In genomic region chr15:82086131-82086530, GRCm38 (mm10) we compare ENCODE assay signal across 24 mouse cellular contexts. TPM values are rescaled to one million over a fixed set of nuclear protein-coding genes. Genes with fewer than 3 reads are reported as not detected.
DNase-seq lines count a peak whose midpoint lies in the region; ATAC-seq lines count a peak whose summit lies in the region.
"Had no signal": no experiment of that assay in that cellular context is flagged by ENCODE, and none has a peak within 500 bp of the region (broad histone marks: within the 10 kb centered on the region; RNA-seq: fewer than 3 reads in every experiment).

No protein-coding gene starts in this region.

- 83% methylated on average over 12 of the region's 12 CpGs for WGBS in midbrain, embryonic 11.5 days
- 87% methylated on average over 12 of the region's 12 CpGs for WGBS in midbrain, embryonic 15.5 days

- no peaks in the 10 kb centered on the region for H3K9me3 ChIP-seq in midbrain, embryonic 11.5 days (ENCODE audit: control insufficient read depth, low read length)
- H3K9me3 ChIP-seq in midbrain, embryonic 15.5 days, result no peaks in the 10 kb centered on the region
- H3K9me3 ChIP-seq: heart, embryonic 13.5 days; limb, embryonic 15.5 days; liver, embryonic 15.5 days; midbrain, embryonic 12.5 days; neural tube, embryonic 12.5 days had no signal

- no peak overlapping the region for H3K9ac ChIP-seq in midbrain, embryonic 11.5 days (ENCODE audit: low read length)
- no peak overlapping the region for H3K9ac ChIP-seq in midbrain, embryonic 15.5 days
- H3K9ac ChIP-seq: heart, embryonic 13.5 days; hindbrain, embryonic 14.5 days; limb, embryonic 15.5 days; liver, embryonic 15.5 days; midbrain, embryonic 12.5 days; neural tube, embryonic 12.5 days had no signal

- no peak overlapping the region for H3K4me2 ChIP-seq in midbrain, embryonic 11.5 days
- H3K4me2 ChIP-seq in midbrain, embryonic 15.5 days, result no peak overlapping the region
- H3K4me2 ChIP-seq: heart, embryonic 13.5 days; hindbrain, embryonic 14.5 days; limb, embryonic 15.5 days; liver, embryonic 15.5 days; midbrain, embryonic 12.5 days; neural tube, embryonic 12.5 days had no signal

- no peak overlapping the region for H3K4me3 ChIP-seq in midbrain, embryonic 11.5 days (ENCODE audit: low read depth, low read length)
- H3K4me3 ChIP-seq in midbrain, embryonic 15.5 days, result no peak overlapping the region
- H3K4me3 ChIP-seq: heart, embryonic 13.5 days; limb, embryonic 15.5 days; liver, embryonic 15.5 days; midbrain, embryonic 12.5 days; neural tube, embryonic 12.5 days had no signal

- ATAC-seq in midbrain, embryonic 11.5 days (ENCODE audit: low FRiP score), result no peak
- ATAC-seq in midbrain, embryonic 15.5 days (replicated peaks), result no peak
- ATAC-seq: Patski had no signal

- DNase-seq in frontal cortex, postnatal 36 days (ENCODE audit: low spot score in 2 of 2), result peak; percentile 41 to 61
- no peak for DNase-seq in frontal cortex, postnatal 14 days (ENCODE audit: low spot score in 2 of 2)
- DNase-seq in midbrain, embryonic 11.5 days (ENCODE audit: low spot score, missing footprints), result peak; percentile 77
- DNase-seq in NIH3T3 (ENCODE audit: low read depth), result peak; percentile 27
- peak; percentile 86 for DNase-seq in brain, adult 2 months (ENCODE audit: low read depth, low spot score)
- DNase-seq in lung, postnatal 36 days, result no peak
- no peak for DNase-seq in thymus, postnatal 14 days
- DNase-seq: cerebellum, adult 11 months; cerebellum, postnatal 10 days; heart, postnatal 36 days; kidney, adult 8-10 months; kidney, postnatal 25 days; thymus, postnatal 36 days had no signal

- H3K36me3 ChIP-seq in midbrain, embryonic 11.5 days (ENCODE audit: control insufficient read depth, insufficient read depth, low read length), result no peaks in the 10 kb centered on the region
- H3K36me3 ChIP-seq in midbrain, embryonic 15.5 days (replicated peaks), result no peaks in the 10 kb centered on the region
- H3K36me3 ChIP-seq: heart, embryonic 13.5 days; limb, embryonic 15.5 days; liver, embryonic 15.5 days; midbrain, embryonic 12.5 days; neural tube, embryonic 12.5 days had no signal

- H3K27ac ChIP-seq in midbrain, embryonic 11.5 days (ENCODE audit: low read depth, low read length), result no peak overlapping the region
- no peak overlapping the region for H3K27ac ChIP-seq in midbrain, embryonic 15.5 days
- H3K27ac ChIP-seq: heart, embryonic 13.5 days; hindbrain, embryonic 14.5 days; limb, embryonic 15.5 days; liver, embryonic 15.5 days; midbrain, embryonic 12.5 days; neural tube, embryonic 12.5 days had no signal

- H3K27me3 ChIP-seq in midbrain, embryonic 11.5 days (ENCODE audit: control insufficient read depth, insufficient read depth, low read length), result no peaks in the 10 kb centered on the region
- no peaks in the 10 kb centered on the region for H3K27me3 ChIP-seq in midbrain, embryonic 15.5 days (replicated peaks)
- H3K27me3 ChIP-seq: neural tube, embryonic 12.5 days had no signal

- no peaks in the 10 kb centered on the region for H3K4me1 ChIP-seq in midbrain, embryonic 11.5 days (ENCODE audit: control insufficient read depth, insufficient read depth, low read length)
- H3K4me1 ChIP-seq in midbrain, embryonic 15.5 days, result no peaks in the 10 kb centered on the region; the same call in 1 of the 2 replicates
- H3K4me1 ChIP-seq: heart, embryonic 13.5 days; limb, embryonic 15.5 days; liver, embryonic 15.5 days; neural tube, embryonic 12.5 days had no signal

RNA-seq across cellular contexts. Expression of gene Mei1, which starts 16.3 kb away (rescaled TPM):
- polyA plus RNA-seq in midbrain, embryonic 11.5 days (2014; fragmentation: Nextera tagmentation; extraction: Ambion mirVana), result 0.04 TPM in 1 of 2 replicates, not detected in the other
- polyA plus RNA-seq in midbrain, embryonic 15.5 days (2015; fragmentation: Nextera tagmentation; extraction: Ambion mirVana), result 0.10 TPM in 1 of 2 replicates, not detected in the other
- polyA plus RNA-seq: forebrain, embryonic 11.5 days; heart, embryonic 13.5 days; intestine, embryonic 14.5 days; liver, embryonic 15.5 days; lung, embryonic 16.5 days; Patski had no signal

RNA-seq across cellular contexts. Expression of gene 4930407I10Rik, which starts 27.2 kb away (rescaled TPM):
- not detected in 2 replicates for polyA plus RNA-seq in midbrain, embryonic 11.5 days (2014; fragmentation: Nextera tagmentation; extraction: Ambion mirVana)
- not detected in 2 replicates for polyA plus RNA-seq in midbrain, embryonic 15.5 days (2015; fragmentation: Nextera tagmentation; extraction: Ambion mirVana)
- polyA plus RNA-seq: forebrain, embryonic 11.5 days; heart, embryonic 13.5 days; hindbrain, embryonic 14.5 days; intestine, embryonic 14.5 days; limb, embryonic 15.5 days; liver, embryonic 15.5 days; lung, embryonic 16.5 days; midbrain, embryonic 12.5 days; Patski had no signal

RNA-seq across cellular contexts. Expression of gene Snu13, which starts 38.7 kb away (rescaled TPM):
- polyA plus RNA-seq in midbrain, embryonic 11.5 days (2014; fragmentation: Nextera tagmentation; extraction: Ambion mirVana), result 275 and 283 TPM in 2 replicates
- polyA plus RNA-seq in midbrain, embryonic 15.5 days (2015; fragmentation: Nextera tagmentation; extraction: Ambion mirVana), result 231 and 247 TPM in 2 replicates

RNA-seq across cellular contexts. Expression of gene Ccdc134, which starts 41.6 kb away (rescaled TPM):
- 17.2 and 18.5 TPM in 2 replicates for polyA plus RNA-seq in midbrain, embryonic 11.5 days (2014; fragmentation: Nextera tagmentation; extraction: Ambion mirVana)
- 12.2 and 12.7 TPM in 2 replicates for polyA plus RNA-seq in midbrain, embryonic 15.5 days (2015; fragmentation: Nextera tagmentation; extraction: Ambion mirVana)

RNA-seq across cellular contexts. Expression of gene Desi1, which starts 52.5 kb away (rescaled TPM):
- 33.7 and 37.8 TPM in 2 replicates for polyA plus RNA-seq in midbrain, embryonic 11.5 days (2014; fragmentation: Nextera tagmentation; extraction: Ambion mirVana)
- 50.6 and 50.9 TPM in 2 replicates for polyA plus RNA-seq in midbrain, embryonic 15.5 days (2015; fragmentation: Nextera tagmentation; extraction: Ambion mirVana)

Comparison
In these comparisons a context has a peak if more than half of its experiments do, and no peak if none do; other contexts are left out.
1. DNase-seq: peak in frontal cortex, postnatal 36 days (2 of 2), midbrain, embryonic 11.5 days (single experiment), NIH3T3 (single experiment) and brain, adult 2 months (single experiment); none in frontal cortex, postnatal 14 days (0 of 2), lung, postnatal 36 days (single experiment) and thymus, postnatal 14 days (single experiment).